Mouse (Mus musculus) embryonic facial prominence, embryonic 14.5 days (tissue): ENCODE results near the gene Gas2l2. TPM values are rescaled to one million over a fixed set of nuclear protein-coding genes. Genes with fewer than 3 reads are reported as not detected.

Source experiments
- ATAC-seq: fragments of 200-750 bp; cut with Nextera tagmentation; 2 replicates; pipeline ENCODE4 v1.8.0; 2017; ENCODE audit warnings: low read depth, moderate number of reproducible peaks, moderate TSS enrichment
- DNase-seq: peaks from one replicate; pipeline ENCODE4 v3.0.0-alpha.2; 2015; ENCODE audit warnings: low spot score
- H3K27ac ChIP-seq: fragments of 300-500 bp; sonication (generic); replicated peaks from 2 replicates; pipeline ENCODE4 v1.5.1; 2014; ENCODE audit warnings: low read depth, mild to moderate bottlenecking, low read length, moderate library complexity
- H3K27me3 ChIP-seq: fragments of 300-500 bp; sonication (generic); replicated peaks from 2 replicates; pipeline ENCODE4 v1.6.1; 2014; ENCODE audit warnings: low read length; ENCODE audit not compliant: control insufficient read depth, insufficient read depth
- H3K36me3 ChIP-seq: fragments of 300-500 bp; sonication (generic); 2 replicates; pipeline ENCODE4 v1.6.1; 2014; ENCODE audit warnings: low read length, mixed read lengths; ENCODE audit not compliant: control insufficient read depth, insufficient read depth
- H3K4me1 ChIP-seq: fragments of 300-500 bp; sonication (generic); 2 replicates; pipeline ENCODE4 v1.6.1; 2014; ENCODE audit warnings: antibody characterized with exemption, low read length; ENCODE audit not compliant: control insufficient read depth, insufficient read depth
- H3K4me2 ChIP-seq: fragments of 300-500 bp; sonication (generic); 2 replicates; pipeline ENCODE4 v1.6.1; 2014; ENCODE audit warnings: low read depth, mild to moderate bottlenecking, low read length, moderate library complexity, mixed read lengths
- H3K4me3 ChIP-seq: fragments of 300-500 bp; sonication (generic); 2 replicates; pipeline ENCODE4 v1.5.1; 2014; ENCODE audit warnings: low read depth, mild to moderate bottlenecking, low read length
- H3K9ac ChIP-seq: fragments of 300-500 bp; sonication (generic); 2 replicates; pipeline ENCODE4 v1.6.1; 2014; ENCODE audit warnings: low read depth, mild to moderate bottlenecking, low read length, moderate library complexity, mixed read lengths
- H3K9me3 ChIP-seq: fragments of 300-500 bp; sonication (generic); 2 replicates; pipeline ENCODE4 v1.6.1; 2016; ENCODE audit warnings: low read length; ENCODE audit not compliant: control insufficient read depth
- WGBS: fragments of 180-500 bp; shearing (Covaris S2); extraction: QIAGEN DNeasy Blood & Tissue Kit; methylation state at CpG from one replicate; pipeline ENCODE4 v1.1.7; 2014; 5-methylcytosine and 5-hydroxymethylcytosine counted together
- polyA plus RNA-seq: library from polyadenylated mRNA; unstranded; fragments of >200 nt; fragmentation: Nextera tagmentation; extraction: Ambion mirVana; gene quantifications from 2 replicates; pipeline ENCODE4 v1.2.1, GENCODE M21; 2014

Gene Gas2l2
- polyA plus RNA-seq, 1 experiment from 2014 or later: 0.38 TPM

- Histone ChIP-seq H3K27me3 (peaks cover 27% of the 10 kb centered on the region), H3K4me1 (peaks cover 19% of the 10 kb centered on the region), H3K4me2 (peak overlapping the region; percentile 96; the same call in 1 of the 2 replicates), H3K4me3 (peak overlapping the region; percentile 61), H3K9ac (no peak overlapping the region), H3K27ac (no peak overlapping the region), H3K36me3 (no peaks in the 10 kb centered on the region), H3K9me3 (no peaks in the 10 kb centered on the region)
- DNase-seq (no peak), ATAC-seq (no peak)
- 53% methylated on average over 10 of the region's 10 CpGs for WGBS
Observed at GRCm38 (mm10) chr11:83461462-83462027, 32.3 kb upstream of the Gas2l2 start.

- ATAC-seq (no peak), DNase-seq (no peak)
- WGBS: 50% methylated on average over 9 of the region's 9 CpGs
- Histone ChIP-seq H3K9me3 (no peaks in the 10 kb centered on the region), H3K4me1 (peaks cover 15% of the 10 kb centered on the region), H3K4me3 (no peak overlapping the region), H3K9ac (no peak overlapping the region), H3K36me3 (no peaks in the 10 kb centered on the region), H3K27me3 (peaks cover 15% of the 10 kb centered on the region), H3K27ac (no peak overlapping the region), H3K4me2 (no peak overlapping the region)
Observed at GRCm38 (mm10) chr11:83457912-83458601, 28.8 kb upstream of the Gas2l2 start.

GRCm38 (mm10) chr11:83457257-83457656, 28.0 kb upstream of the Gas2l2 start:
- Histone ChIP-seq H3K27ac (no peak overlapping the region), H3K27me3 (peaks cover 9% of the 10 kb centered on the region), H3K4me2 (no peak overlapping the region), H3K9ac (no peak overlapping the region), H3K4me3 (no peak overlapping the region), H3K36me3 (no peaks in the 10 kb centered on the region), H3K4me1 (peaks cover 15% of the 10 kb centered on the region), H3K9me3 (no peaks in the 10 kb centered on the region)
- 25% methylated on average over 7 of the region's 7 CpGs for WGBS
- DNase-seq (no peak), ATAC-seq (no peak)

GRCm38 (mm10) chr11:83455608-83456007, 26.4 kb upstream of the Gas2l2 start:
- ATAC-seq: no peak
- Histone ChIP-seq H3K36me3 (no peaks in the 10 kb centered on the region), H3K27me3 (peaks cover under 1% of the 10 kb centered on the region; the same call in 1 of the 2 replicates), H3K4me2 (no peak overlapping the region), H3K9me3 (no peaks in the 10 kb centered on the region), H3K27ac (no peak overlapping the region), H3K9ac (no peak overlapping the region), H3K4me3 (no peak overlapping the region), H3K4me1 (peaks cover 15% of the 10 kb centered on the region)
- no peak for DNase-seq
- 64% methylated on average over 3 of the region's 3 CpGs for WGBS

GRCm38 (mm10) chr11:83454548-83454947, 25.3 kb upstream of the Gas2l2 start:
- Histone ChIP-seq H3K4me1 (peaks cover 15% of the 10 kb centered on the region), H3K27ac (no peak overlapping the region), H3K4me3 (no peak overlapping the region), H3K9ac (no peak overlapping the region), H3K27me3 (no peaks in the 10 kb centered on the region; the same call in 1 of the 2 replicates), H3K9me3 (no peaks in the 10 kb centered on the region), H3K36me3 (no peaks in the 10 kb centered on the region), H3K4me2 (no peak overlapping the region)
- DNase-seq (no peak), ATAC-seq (no peak)
- 17% methylated on average over 4 of the region's 4 CpGs for WGBS

- peaks cover 12% of the 10 kb centered on the region; the same call in 1 of the 2 replicates for H3K4me1 ChIP-seq
- no peak for ATAC-seq
- H3K27me3 ChIP-seq: no peaks in the 10 kb centered on the region
- H3K36me3 ChIP-seq: no peaks in the 10 kb centered on the region
- H3K27ac ChIP-seq: no peak overlapping the region
- DNase-seq: no peak
- 86% methylated on average over 10 of the region's 10 CpGs for WGBS
- H3K4me2 ChIP-seq: no peak overlapping the region
- no peak overlapping the region for H3K9ac ChIP-seq
- H3K9me3 ChIP-seq: no peaks in the 10 kb centered on the region
- no peak overlapping the region for H3K4me3 ChIP-seq
Observed at GRCm38 (mm10) chr11:83451281-83451680, 22.0 kb upstream of the Gas2l2 start.

GRCm38 (mm10) chr11:83450550-83450949, 21.3 kb upstream of the Gas2l2 start:
- ATAC-seq: no peak
- Histone ChIP-seq H3K9ac (no peak overlapping the region), H3K4me2 (no peak overlapping the region), H3K4me3 (no peak overlapping the region), H3K9me3 (no peaks in the 10 kb centered on the region), H3K36me3 (no peaks in the 10 kb centered on the region), H3K27me3 (peaks cover 3% of the 10 kb centered on the region), H3K4me1 (peaks cover 12% of the 10 kb centered on the region; the same call in 1 of the 2 replicates), H3K27ac (no peak overlapping the region)
- DNase-seq: no peak
- 21% methylated on average over 1 of the region's 1 CpGs for WGBS

- peaks cover 16% of the 10 kb centered on the region for H3K27me3 ChIP-seq
- H3K4me2 ChIP-seq: no peak overlapping the region
- no peak overlapping the region for H3K4me3 ChIP-seq
- no peak overlapping the region for H3K27ac ChIP-seq
- H3K9me3 ChIP-seq: no peaks in the 10 kb centered on the region
- H3K4me1 ChIP-seq: peaks cover 12% of the 10 kb centered on the region
- no peak overlapping the region for H3K9ac ChIP-seq
- WGBS: 20% methylated on average over 4 of the region's 4 CpGs
- ATAC-seq (no peak), DNase-seq (no peak)
- H3K36me3 ChIP-seq: no peaks in the 10 kb centered on the region
Observed at GRCm38 (mm10) chr11:83449298-83449697, 20.0 kb upstream of the Gas2l2 start.

GRCm38 (mm10) chr11:83448927-83449236, 19.6 kb upstream of the Gas2l2 start:
- ATAC-seq (0 out of 2 replicates have a peak, but pooled peaks have one; percentile 4), DNase-seq (no peak)
- H3K36me3 ChIP-seq: no peaks in the 10 kb centered on the region
- no peaks in the 10 kb centered on the region for H3K9me3 ChIP-seq
- H3K4me3 ChIP-seq: no peak overlapping the region
- H3K27ac ChIP-seq: no peak overlapping the region
- peaks cover 12% of the 10 kb centered on the region for H3K4me1 ChIP-seq
- no peak overlapping the region for H3K9ac ChIP-seq
- H3K27me3 ChIP-seq: peaks cover 20% of the 10 kb centered on the region
- no peak overlapping the region for H3K4me2 ChIP-seq
